Mouse (Mus musculus) myocyte (in vitro differentiated cells): ENCODE data around the gene Spdye4b.

Experiments
- E2F4 ChIP-seq: IDR thresholded peaks from one replicate; pipeline ENCODE4 v1.6.1; 2011; ENCODE audit warnings: mild to moderate bottlenecking, control low read depth, moderate library complexity; ENCODE audit not compliant: insufficient read depth
- MAX ChIP-seq: IDR thresholded peaks from one replicate; pipeline ENCODE4 v1.6.1; 2011; ENCODE audit warnings: low read depth, mild to moderate bottlenecking, control low read depth
- POLR2A ChIP-seq: IDR thresholded peaks from one replicate; pipeline ENCODE4 v1.6.1; 2011; ENCODE audit warnings: low read depth, mild to moderate bottlenecking, control low read depth, moderate library complexity; ENCODE audit not compliant: insufficient read length
- POLR2AphosphoS2 ChIP-seq: IDR thresholded peaks from one replicate; pipeline ENCODE4 v1.6.1; 2011; ENCODE audit warnings: low read depth, control low read depth; ENCODE audit not compliant: insufficient read length
- REST ChIP-seq: IDR thresholded peaks from one replicate; pipeline ENCODE4 v1.6.1; 2011; ENCODE audit warnings: mild to moderate bottlenecking, control low read depth, moderate library complexity; ENCODE audit not compliant: insufficient read depth, insufficient read length
- TCF12 ChIP-seq: IDR thresholded peaks from one replicate; pipeline ENCODE4 v1.6.1; 2011; ENCODE audit warnings: mild to moderate bottlenecking, control low read depth; ENCODE audit not compliant: poor library complexity, insufficient read depth, severe bottlenecking
- USF1 ChIP-seq: IDR thresholded peaks from one replicate; pipeline ENCODE4 v1.6.1; 2011; ENCODE audit warnings: low read depth, mild to moderate bottlenecking, control low read depth, moderate library complexity

GRCm38 (mm10) chr5:143195166-143195565 is 14.3 kb downstream of the Spdye4b start:
- TF ChIP-seq POLR2A (no peak), USF1 (no peak), E2F4 (no peak), POLR2AphosphoS2 (no peak), MAX (no peak), TCF12 (no peak), REST (no peak)
